Mouse (Mus musculus): ENCODE results near the gene Chrm5.

The Chrm5 gene

GRCm38 (mm10) chr2:112480669-112481068 is at the start of gene Chrm5:
Gene Chrm5, minus strand, starts transcription at chr2:112480769.
- in situ Hi-C loops (cut with MboI, MseI), result loop anchor here in 1 of 2 experiments (5.0 kb wide), 2 partner anchors 103 to 223 kb away; partner anchors contain the start of genes Katnbl1 and Nutm1

- in situ Hi-C loops (cut with MboI, MseI), result loop anchor here in 1 of 2 experiments (25.0 kb wide), 1 partner anchor 235 kb away; no protein-coding TSS in a partner anchor
Observed at GRCm38 (mm10) chr2:112526933-112527332, 46.4 kb upstream of the Chrm5 start.

GRCm38 (mm10) chr2:112520526-112521482 is 40.2 kb upstream of the Chrm5 start:
- in situ Hi-C loops (cut with MboI, MseI), result no loop called here

GRCm38 (mm10) chr2:112518541-112518940 is 38.0 kb upstream of the Chrm5 start:
- in situ Hi-C loops (cut with MboI, MseI), result no loop called here

- in situ Hi-C loops (cut with MboI, MseI), result no loop called here
Observed at GRCm38 (mm10) chr2:112517218-112517617, 36.6 kb upstream of the Chrm5 start.

GRCm38 (mm10) chr2:112516728-112517127 is 36.2 kb upstream of the Chrm5 start:
- in situ Hi-C loops (cut with MboI, MseI), result no loop called here

GRCm38 (mm10) chr2:112513036-112513435 is 32.5 kb upstream of the Chrm5 start:
- in situ Hi-C loops (cut with MboI, MseI), result no loop called here

GRCm38 (mm10) chr2:112510140-112510539 is 29.6 kb upstream of the Chrm5 start:
- in situ Hi-C loops (cut with MboI, MseI), result no loop called here

GRCm38 (mm10) chr2:112507444-112507843 is 26.9 kb upstream of the Chrm5 start:
- in situ Hi-C loops (cut with MboI, MseI), result no loop called here

GRCm38 (mm10) chr2:112506841-112507435 is 26.4 kb upstream of the Chrm5 start:
- in situ Hi-C loops (cut with MboI, MseI), result no loop called here

- in situ Hi-C loops (cut with MboI, MseI), result no loop called here
Observed at GRCm38 (mm10) chr2:112503978-112504377, 23.4 kb upstream of the Chrm5 start.

- in situ Hi-C loops (cut with MboI, MseI), result no loop called here
Observed at GRCm38 (mm10) chr2:112501209-112501608, 20.6 kb upstream of the Chrm5 start.

- in situ Hi-C loops (cut with MboI, MseI), result no loop called here
Observed at GRCm38 (mm10) chr2:112497851-112498250, 17.3 kb upstream of the Chrm5 start.

GRCm38 (mm10) chr2:112493539-112494260 is 13.1 kb upstream of the Chrm5 start:
- in situ Hi-C loops (cut with MboI, MseI), result no loop called here

- in situ Hi-C loops (cut with MboI, MseI), result no loop called here
Observed at GRCm38 (mm10) chr2:112492856-112493538, 12.4 kb upstream of the Chrm5 start, which contains the start of gene Aven. Gene Aven, plus strand, starts transcription at chr2:112492964.

- in situ Hi-C loops (cut with MboI, MseI), result no loop called here
Observed at GRCm38 (mm10) chr2:112492431-112492855, 11.9 kb upstream of the Chrm5 start.

- in situ Hi-C loops (cut with MboI, MseI), result no loop called here
Observed at GRCm38 (mm10) chr2:112491629-112492028, 11.1 kb upstream of the Chrm5 start.

GRCm38 (mm10) chr2:112490483-112491196 is 10.1 kb upstream of the Chrm5 start:
- in situ Hi-C loops (cut with MboI, MseI), result no loop called here

GRCm38 (mm10) chr2:112484886-112485285 is 4.3 kb upstream of the Chrm5 start:
- in situ Hi-C loops (cut with MboI, MseI), result loop anchor here in 1 of 2 experiments (5.0 kb wide), 2 partner anchors 108 to 228 kb away; partner anchors contain the start of genes Katnbl1 and Nutm1

GRCm38 (mm10) chr2:112483334-112483651 is 2.7 kb upstream of the Chrm5 start:
- in situ Hi-C loops (cut with MboI, MseI), result loop anchor here in 1 of 2 experiments (5.0 kb wide), 2 partner anchors 106 to 226 kb away; partner anchors contain the start of genes Katnbl1 and Nutm1
